Mouse (Mus musculus) heart, adult 2 months (tissue): ENCODE data around the gene Pcgf3.

Experiments used
- CTCF ChIP-seq: fragments of 200-600 bp; IDR thresholded peaks from 2 replicates; pipeline ENCODE4 v1.8.1; 2022; ENCODE audit warnings: antibody characterized with exemption, mild to moderate bottlenecking, moderate library complexity
- EP300 ChIP-seq: fragments of 200-500 bp; IDR thresholded peaks from 2 replicates; pipeline ENCODE4 v1.6.1; 2011; ENCODE audit warnings: low read depth, low read length, control low read depth; ENCODE audit not compliant: insufficient read depth
- POLR2A ChIP-seq: fragments of 200-500 bp; IDR thresholded peaks from 2 replicates; pipeline ENCODE4 v1.6.1; 2011; ENCODE audit warnings: mild to moderate bottlenecking, low read depth, low read length, control low read depth; ENCODE audit not compliant: insufficient read depth

- TF ChIP-seq EP300 (no peak), POLR2A (no peak), CTCF (no peak)
These were observed 9.4 kb upstream of the Pcgf3 start for GRCm38 (mm10) chr5:108451611-108452010.
